Mouse (Mus musculus) CH12.LX (cell line): ENCODE measurements around the gene Casp3. TPM values are rescaled to one million over a fixed set of nuclear protein-coding genes. Genes with fewer than 3 reads are reported as not detected.

ENCODE experiments used
- polyA plus RNA-seq: library from polyadenylated mRNA; unstranded; fragments of >175 nt; gene quantifications from 2 replicates; pipeline ENCODE4 v1.2.1, GENCODE M21; 2012; ENCODE audit warnings: low read depth; ENCODE audit not compliant: insufficient read length
- total RNA-seq, 2 experiments: library from RNA; depleted of rRNA; stranded (reverse); fragments of 300-350 nt in 1 of 2; fragments of >200 nt in 1 of 2; gene quantifications; 2 replicates each; pipeline ENCODE4 v1.2.3; 2012 to 2014

Casp3 gene
- total and polyA plus RNA-seq, 3 experiments = 43.7 to 105 (median 70.0) TPM

Other genes with a start within 250 kb of the Casp3 start
- gene Acsl1, start 146.3 kb upstream of the Casp3 start, total RNA-seq (2012; rRNA removed) = 8.7 and 11.2 TPM in 2 replicates
- gene Acsl1, start 146.3 kb upstream of the Casp3 start, total RNA-seq (2014; rRNA removed) = 19.5 and 20.6 TPM in 2 replicates
- gene Acsl1, start 146.3 kb upstream of the Casp3 start, polyA plus RNA-seq = 24.3 and 27.9 TPM in 2 replicates
- 7.8 and 16.7 TPM in 2 replicates for gene Cenpu, start 65.3 kb upstream of the Casp3 start, total RNA-seq (2012; rRNA removed)
- 26.8 and 32.4 TPM in 2 replicates for gene Cenpu, start 65.3 kb upstream of the Casp3 start, total RNA-seq (2014; rRNA removed)
- gene Cenpu, start 65.3 kb upstream of the Casp3 start, polyA plus RNA-seq = 27.7 and 28.3 TPM in 2 replicates
- gene Primpol, start 79 bp upstream of the Casp3 start, total RNA-seq (2012; rRNA removed) = 8.5 and 12.4 TPM in 2 replicates
- 16.7 and 17.8 TPM in 2 replicates for gene Primpol, start 79 bp upstream of the Casp3 start, total RNA-seq (2014; rRNA removed)
- 15.3 and 16.2 TPM in 2 replicates for gene Primpol, start 79 bp upstream of the Casp3 start, polyA plus RNA-seq
- gene Irf2, start 122.4 kb downstream of the Casp3 start, total RNA-seq (2012; rRNA removed) = 9.1 and 10.2 TPM in 2 replicates
- 5.7 and 7.1 TPM in 2 replicates for gene Irf2, start 122.4 kb downstream of the Casp3 start, total RNA-seq (2014; rRNA removed)
- 37.4 and 47.3 TPM in 2 replicates for gene Irf2, start 122.4 kb downstream of the Casp3 start, polyA plus RNA-seq